Mouse (Mus musculus) ES-Bruce4 (cell line): ENCODE data around the gene Atp8a2.

ENCODE experiments used
- CTCF ChIP-seq: IDR thresholded peaks from one replicate; pipeline ENCODE4 v1.8.1; 2011; ENCODE audit warnings: low read depth, low read length
- EP300 ChIP-seq: IDR thresholded peaks from 2 replicates; pipeline ENCODE4 v1.6.1; 2011; ENCODE audit warnings: low read depth, low read length; ENCODE audit not compliant: insufficient read depth
- POLR2A ChIP-seq: IDR thresholded peaks from one replicate; pipeline ENCODE4 v1.8.1; 2011; ENCODE audit warnings: low read length; ENCODE audit not compliant: insufficient read depth

- TF ChIP-seq EP300 (no peak), CTCF (no peak), POLR2A (no peak)
Observed at GRCm38 (mm10) chr14:59721957-59722356, 475.0 kb downstream of the Atp8a2 start.
